Mouse (Mus musculus): ENCODE measurements around the gene Rps19. TPM values are rescaled to one million over a fixed set of nuclear protein-coding genes. Genes with fewer than 3 reads are reported as not detected.
A peak's percentile ranks its signal among the peaks of the same experiment; 100 is the strongest.

Rps19 gene
- polyA plus RNA-seq, 1 experiment from 2014 or later: 1,295 TPM

GRCm38 (mm10) chr7:24896269-24896668 is 12.1 kb downstream of the Rps19 start:
- WGBS: 73% methylated on average over 8 of the region's 8 CpGs
- no peaks in the 10 kb centered on the region for H3K9me3 ChIP-seq
- no peak overlapping the region for H3K9ac ChIP-seq
- H3K4me3 ChIP-seq: no peak overlapping the region
- no peaks in the 10 kb centered on the region for H3K27me3 ChIP-seq
- no peak overlapping the region for H3K4me2 ChIP-seq
- no peak overlapping the region for H3K27ac ChIP-seq (replicated peaks)
- no peaks in the 10 kb centered on the region for H3K4me1 ChIP-seq (replicated peaks)
- no peak for ATAC-seq (ENCODE audit: low read depth)
- H3K36me3 ChIP-seq: peaks cover 1% of the 10 kb centered on the region

GRCm38 (mm10) chr7:24897224-24897623 is 13.1 kb downstream of the Rps19 start, which contains the start of gene Cd79a:
Gene Cd79a (plus strand): TSS chr7:24897381.
- H3K9ac ChIP-seq: no peak within 1 kb of the TSS
- H3K4me1 ChIP-seq (replicated peaks): peaks cover 5% of the 10 kb centered on the region; the same call in 1 of the 2 replicates
- no peak within 1 kb of the TSS for H3K27ac ChIP-seq (replicated peaks)
- ATAC-seq (ENCODE audit: low read depth): no peak
- 78% methylated on average over 12 of the region's 12 CpGs for WGBS
- no peak within 1 kb of the TSS for H3K4me2 ChIP-seq
- no peaks in the 10 kb centered on the region for H3K9me3 ChIP-seq
- no peak within 1 kb of the TSS for H3K4me3 ChIP-seq
- no peaks in the 10 kb centered on the region for H3K27me3 ChIP-seq
- H3K36me3 ChIP-seq: no peaks in the 10 kb centered on the region

- Histone ChIP-seq H3K27ac (replicated peaks) (no peak overlapping the region), H3K9me3 (no peaks in the 10 kb centered on the region), H3K4me1 (replicated peaks) (peaks cover 10% of the 10 kb centered on the region; the same call in 1 of the 2 replicates), H3K4me2 (no peak overlapping the region), H3K4me3 (no peak overlapping the region), H3K27me3 (no peaks in the 10 kb centered on the region), H3K9ac (no peak overlapping the region), H3K36me3 (no peaks in the 10 kb centered on the region)
- no peak for ATAC-seq (ENCODE audit: low read depth)
- WGBS: 74% methylated on average over 5 of the region's 5 CpGs
Observed at GRCm38 (mm10) chr7:24897959-24898358, 13.8 kb downstream of the Rps19 start.

GRCm38 (mm10) chr7:24901114-24901513 is 16.9 kb downstream of the Rps19 start:
- H3K9ac ChIP-seq: no peak overlapping the region
- H3K4me3 ChIP-seq: no peak overlapping the region
- ATAC-seq (ENCODE audit: low read depth): no peak
- 76% methylated on average over 6 of the region's 6 CpGs for whole genome bisulfite sequencing
- H3K4me1 ChIP-seq (replicated peaks): peaks cover 36% of the 10 kb centered on the region
- H3K36me3 ChIP-seq: no peaks in the 10 kb centered on the region
- H3K27ac ChIP-seq (replicated peaks): no peak overlapping the region
- no peak overlapping the region for H3K4me2 ChIP-seq
- no peaks in the 10 kb centered on the region for H3K27me3 ChIP-seq
- H3K9me3 ChIP-seq: no peaks in the 10 kb centered on the region

GRCm38 (mm10) chr7:24901842-24902241 is 17.7 kb downstream of the Rps19 start:
- WGBS: 80% methylated on average over 1 of the region's 1 CpGs
- H3K9ac ChIP-seq: no peak overlapping the region
- H3K4me2 ChIP-seq: peak overlapping the region; percentile 75
- H3K9me3 ChIP-seq: no peaks in the 10 kb centered on the region
- peak overlapping the region; percentile 74; the same call in 1 of the 2 replicates for H3K27ac ChIP-seq (replicated peaks)
- H3K4me1 ChIP-seq (replicated peaks): peaks cover 43% of the 10 kb centered on the region
- H3K4me3 ChIP-seq: 0 out of 2 replicates have a peak overlapping the region, but pooled peaks have one; percentile 66
- H3K27me3 ChIP-seq: no peaks in the 10 kb centered on the region
- no peak for ATAC-seq (ENCODE audit: low read depth)
- no peaks in the 10 kb centered on the region for H3K36me3 ChIP-seq

DNA sequence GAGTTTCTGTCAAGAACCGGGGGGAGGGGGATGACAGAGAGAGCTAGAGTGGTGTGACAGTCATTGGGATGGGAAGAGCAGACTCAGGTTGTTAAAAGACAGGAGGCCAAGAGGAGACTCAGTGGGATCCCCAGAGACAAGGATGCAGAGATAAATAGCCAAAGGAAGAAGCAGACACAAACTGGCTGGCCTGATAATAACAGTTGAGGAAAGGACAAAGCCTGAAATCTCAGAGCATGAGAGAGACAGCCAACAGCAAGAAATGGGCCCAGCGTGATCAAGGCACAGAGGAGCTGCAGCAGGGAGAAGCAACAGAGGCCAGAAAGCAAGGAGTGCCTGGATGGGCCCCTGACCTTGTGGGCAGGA is 18.1 kb downstream of the Rps19 start:
- no peaks in the 10 kb centered on the region for H3K9me3 ChIP-seq
- no peaks in the 10 kb centered on the region for H3K36me3 ChIP-seq
- no peak for ATAC-seq (ENCODE audit: low read depth)
- H3K4me1 ChIP-seq (replicated peaks): peaks cover 47% of the 10 kb centered on the region
- WGBS: 45% methylated on average over 2 of the region's 2 CpGs
- peak overlapping the region; percentile 66 for H3K4me3 ChIP-seq
- no peaks in the 10 kb centered on the region for H3K27me3 ChIP-seq
- peak overlapping the region; percentile 74 for H3K27ac ChIP-seq (replicated peaks)
- peak overlapping the region; percentile 75 for H3K4me2 ChIP-seq
- H3K9ac ChIP-seq: peak overlapping the region; percentile 78

DNA sequence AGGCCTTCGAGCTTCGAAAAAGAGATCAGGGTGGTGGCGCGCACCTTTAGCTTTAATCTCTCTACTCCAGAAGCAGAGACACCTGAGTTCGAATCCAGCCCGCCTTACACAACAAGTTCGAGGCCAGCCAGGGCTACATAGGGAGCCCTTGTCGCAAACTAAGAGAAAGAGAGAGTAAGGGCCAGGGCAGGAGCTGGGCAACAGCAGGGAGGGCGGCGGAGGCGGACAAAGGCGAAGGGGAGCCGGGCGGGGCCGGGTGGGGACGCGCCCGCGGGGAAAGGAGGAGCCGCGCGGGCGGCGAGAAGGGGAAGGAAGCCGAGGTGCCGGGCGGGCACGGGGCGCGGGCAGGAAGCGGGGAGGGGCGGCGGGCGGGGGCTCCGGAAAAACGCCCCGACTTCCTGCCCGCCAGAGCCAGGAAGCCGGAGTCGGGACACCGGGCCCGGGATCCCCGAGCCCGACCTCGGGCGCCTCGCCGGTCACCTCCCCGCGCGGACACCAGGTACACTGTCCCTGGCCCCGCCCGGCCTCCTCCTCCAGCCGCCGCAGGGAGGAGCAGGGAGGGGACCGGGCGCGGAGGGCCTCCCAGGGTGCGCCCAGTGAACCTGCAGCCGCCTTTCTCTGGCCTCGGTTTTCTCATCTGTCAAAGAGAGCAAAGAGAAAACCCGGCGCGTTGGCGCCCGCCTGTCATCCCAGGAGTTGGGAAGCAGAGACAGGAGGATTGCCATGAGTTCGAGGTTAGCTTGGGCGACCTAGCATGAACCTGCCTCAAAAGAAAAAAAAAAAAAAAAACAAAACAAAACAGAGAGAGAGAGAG is 18.7 kb downstream of the Rps19 start, which contains the start of gene Arhgef1:
Arhgef1 (plus strand) TSS at position 283 of the 814 bp plus-strand sequence.
- H3K27me3 ChIP-seq: no peaks in the 10 kb centered on the region
- WGBS: 9% methylated on average over 37 of the region's 68 CpGs
- H3K27ac ChIP-seq (replicated peaks): peak within 1 kb of the TSS; percentile 81
- peaks cover 49% of the 10 kb centered on the region for H3K4me1 ChIP-seq (replicated peaks)
- H3K4me3 ChIP-seq: peak within 1 kb of the TSS; percentile 66
- no peaks in the 10 kb centered on the region for H3K36me3 ChIP-seq
- peak within 1 kb of the TSS; percentile 78 for H3K9ac ChIP-seq
- H3K9me3 ChIP-seq: no peaks in the 10 kb centered on the region
- H3K4me2 ChIP-seq: peak within 1 kb of the TSS; percentile 75
- ATAC-seq (ENCODE audit: low read depth): no peak

- Histone ChIP-seq H3K4me1 (replicated peaks) (peaks cover 49% of the 10 kb centered on the region), H3K36me3 (peaks cover 3% of the 10 kb centered on the region), H3K4me3 (peak overlapping the region; percentile 66), H3K4me2 (peak overlapping the region; percentile 75), H3K9ac (peak overlapping the region; percentile 78), H3K9me3 (no peaks in the 10 kb centered on the region), H3K27me3 (no peaks in the 10 kb centered on the region), H3K27ac (replicated peaks) (0 out of 2 replicates have a peak overlapping the region, but pooled peaks have one; percentile 74)
- 44% methylated on average over 10 of the region's 10 CpGs for WGBS
- ATAC-seq (ENCODE audit: low read depth): no peak
Observed at GRCm38 (mm10) chr7:24903444-24903825, 19.3 kb downstream of the Rps19 start.

GRCm38 (mm10) chr7:24904070-24904483 is 19.9 kb downstream of the Rps19 start:
- Histone ChIP-seq H3K4me1 (replicated peaks) (peaks cover 49% of the 10 kb centered on the region), H3K27me3 (no peaks in the 10 kb centered on the region), H3K9ac (peak overlapping the region; percentile 86), H3K9me3 (no peaks in the 10 kb centered on the region), H3K27ac (replicated peaks) (peak overlapping the region; percentile 81), H3K4me3 (peak overlapping the region; percentile 66), H3K36me3 (peaks cover 9% of the 10 kb centered on the region), H3K4me2 (peak overlapping the region; percentile 75)
- ATAC-seq (ENCODE audit: low read depth): peak; percentile 98
- WGBS: under 1% methylated on average over 30 of the region's 30 CpGs

DNA sequence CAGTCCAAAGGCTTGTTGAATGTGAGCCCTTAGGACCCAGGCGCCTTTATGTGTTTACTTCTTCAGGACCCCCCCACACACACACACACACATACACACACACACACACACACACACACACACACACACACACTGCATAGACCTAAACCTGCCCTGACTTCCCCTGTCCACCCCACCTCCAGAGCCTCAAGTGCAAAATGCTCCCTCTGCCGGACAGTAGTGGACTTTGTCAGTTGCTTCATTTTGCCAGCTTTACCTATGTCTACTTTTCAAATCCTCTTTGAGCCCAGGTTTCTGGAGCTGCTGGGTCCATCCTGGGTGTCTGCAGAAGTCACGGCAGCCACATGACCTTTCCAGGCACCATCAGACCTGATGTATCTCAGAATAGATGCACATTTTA is 20.8 kb downstream of the Rps19 start:
- peak overlapping the region; percentile 66 for H3K4me3 ChIP-seq
- H3K4me1 ChIP-seq (replicated peaks): peaks cover 49% of the 10 kb centered on the region
- H3K27ac ChIP-seq (replicated peaks): peak overlapping the region; percentile 81; the same call in 1 of the 2 replicates
- ATAC-seq (ENCODE audit: low read depth): peak; percentile 34
- WGBS: 14% methylated on average over 3 of the region's 3 CpGs
- H3K9ac ChIP-seq: peak overlapping the region; percentile 86
- H3K9me3 ChIP-seq: no peaks in the 10 kb centered on the region
- peaks cover 15% of the 10 kb centered on the region for H3K36me3 ChIP-seq
- no peaks in the 10 kb centered on the region for H3K27me3 ChIP-seq
- peak overlapping the region; percentile 75 for H3K4me2 ChIP-seq

DNA sequence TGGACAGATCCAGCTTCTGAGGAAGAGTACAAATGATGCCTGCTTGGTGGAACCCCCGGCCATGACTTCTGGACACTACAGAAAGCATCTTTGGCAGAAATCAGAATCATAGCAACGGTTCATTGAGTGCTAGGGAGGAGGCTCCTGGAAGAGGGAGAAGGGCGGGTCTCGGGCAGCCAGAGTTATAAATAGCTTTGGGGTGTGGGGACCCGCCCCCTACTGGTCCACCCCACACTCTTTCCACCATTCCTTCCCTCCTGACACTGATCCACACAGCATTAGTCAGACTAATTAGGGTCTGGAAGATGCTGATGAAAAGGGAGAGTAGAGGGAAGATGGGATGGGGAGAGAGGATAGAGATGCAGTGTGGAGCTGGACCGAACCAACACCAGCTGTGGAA is 22.4 kb downstream of the Rps19 start:
- Histone ChIP-seq H3K4me2 (0 out of 2 replicates have a peak overlapping the region, but pooled peaks have one; percentile 4), H3K9ac (peak overlapping the region; percentile 52; the same call in 1 of the 2 replicates)

DNA sequence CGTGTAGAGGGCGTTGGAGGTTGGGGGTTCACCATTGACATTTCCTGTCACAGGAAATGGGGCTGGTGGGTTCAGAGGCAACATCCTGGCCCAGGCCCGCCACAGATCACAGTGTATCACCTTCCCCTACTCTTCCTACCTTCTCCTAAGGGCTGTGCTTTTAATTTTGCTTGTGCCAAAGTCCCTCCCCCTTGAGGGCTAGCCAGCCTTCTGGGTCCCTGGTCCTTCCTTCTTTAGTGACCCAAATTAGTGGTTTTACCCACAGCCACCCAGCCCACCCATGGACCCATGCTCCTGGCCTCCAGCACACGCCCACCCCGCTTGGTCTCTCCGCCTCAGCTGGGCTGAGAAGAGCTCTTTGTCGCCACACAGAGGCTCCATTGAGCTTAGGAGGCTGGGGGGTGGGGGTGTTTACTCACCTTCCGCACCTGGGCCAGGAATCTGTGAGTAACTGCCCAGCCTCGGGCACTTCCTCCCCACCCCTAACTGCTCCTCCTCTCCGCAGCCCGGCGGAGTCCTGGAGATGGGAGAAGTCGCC is 23.1 kb downstream of the Rps19 start:
- Histone ChIP-seq H3K4me2 (no peak overlapping the region), H3K9me3 (no peaks in the 10 kb centered on the region), H3K27ac (replicated peaks) (no peak overlapping the region; the same call in 1 of the 2 replicates), H3K27me3 (no peaks in the 10 kb centered on the region), H3K4me1 (replicated peaks) (peaks cover 44% of the 10 kb centered on the region), H3K4me3 (no peak overlapping the region), H3K9ac (peak overlapping the region; percentile 52; the same call in 1 of the 2 replicates), H3K36me3 (peaks cover 29% of the 10 kb centered on the region)
- WGBS: 31% methylated on average over 13 of the region's 13 CpGs
- ATAC-seq (ENCODE audit: low read depth): no peak

More for the DNA sequence above, 22.4 kb downstream of the Rps19 start:
- no peaks in the 10 kb centered on the region for H3K9me3 ChIP-seq
- peaks cover 49% of the 10 kb centered on the region for H3K4me1 ChIP-seq (replicated peaks)
- no peaks in the 10 kb centered on the region for H3K27me3 ChIP-seq
- H3K27ac ChIP-seq (replicated peaks): no peak overlapping the region; the same call in 1 of the 2 replicates
- WGBS: 37% methylated on average over 6 of the region's 6 CpGs
- H3K4me3 ChIP-seq: no peak overlapping the region
- ATAC-seq (ENCODE audit: low read depth): no peak
- peaks cover 23% of the 10 kb centered on the region for H3K36me3 ChIP-seq

All from neural tube, embryonic 13.5 days (tissue).